Mouse (Mus musculus): ENCODE measurements at regions not wholly inside any gene's neighbourhood (a gene's known extent, or its start where the extent isn't known, plus 50 kb on each side); places are given as distances from the start of the nearest gene placed in this dataset.

DNA sequence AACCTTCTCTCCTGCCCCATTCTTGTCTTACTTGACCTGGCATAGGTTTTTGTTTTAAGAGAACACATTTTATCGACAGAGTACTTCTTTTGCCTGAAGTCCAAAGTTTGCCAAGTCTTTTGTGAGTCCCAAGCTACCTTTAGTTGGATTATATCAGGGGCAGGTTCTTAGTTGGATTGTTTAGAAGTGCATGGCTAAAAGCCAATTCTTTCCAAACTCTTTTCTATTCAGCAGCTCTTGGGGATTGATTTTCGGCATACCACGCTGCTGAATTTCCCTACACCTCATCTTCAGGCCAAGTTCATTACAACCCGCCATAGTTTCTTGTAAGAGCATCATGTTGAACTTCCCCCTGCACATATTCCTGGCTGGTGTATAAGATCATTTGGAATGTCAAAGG is 245.9 kb downstream of the S1pr1 start:
- DNase-seq (ENCODE audit: extremely low spot score in 1 of 2, low spot score in 1 of 2), result no peak

DNA sequence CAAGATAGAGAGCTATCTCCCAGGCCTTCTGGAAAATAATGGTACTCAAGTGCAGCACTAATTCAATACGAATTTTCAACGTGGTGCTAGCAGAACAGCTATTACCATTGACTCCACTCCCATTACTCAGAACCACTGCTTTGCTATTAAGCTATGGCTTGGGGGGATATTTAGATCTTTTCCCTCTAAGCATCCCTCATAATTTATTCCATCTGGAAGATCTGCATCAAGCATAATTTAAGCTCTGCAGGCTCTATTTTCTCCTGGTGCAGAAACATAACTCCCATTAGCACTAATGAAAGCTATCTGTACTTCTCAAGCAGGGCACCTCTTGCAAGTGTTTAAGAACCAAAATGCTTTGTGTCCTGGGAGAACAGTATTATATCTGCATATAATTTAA is 247.0 kb downstream of the S1pr1 start:
- no peak for DNase-seq (ENCODE audit: extremely low spot score in 1 of 2, low spot score in 1 of 2)

DNA sequence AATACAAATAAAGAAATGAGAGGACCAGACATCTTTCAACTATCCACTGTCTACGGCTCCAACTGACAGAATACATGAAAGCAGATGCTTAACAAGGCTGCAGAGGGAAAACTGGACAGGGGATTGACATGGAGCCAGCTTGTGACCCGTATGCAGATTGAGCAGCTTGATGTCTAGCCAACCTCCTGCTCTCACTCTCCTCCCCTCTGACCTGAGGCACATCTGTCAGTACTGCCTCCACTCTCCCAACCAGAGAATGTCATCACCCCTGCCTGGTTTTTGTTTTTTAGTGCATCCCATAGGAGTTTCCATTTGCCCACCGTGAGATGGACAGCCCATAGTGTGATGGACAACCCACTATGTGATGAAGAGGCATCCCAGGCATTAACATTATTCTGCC is 252.2 kb downstream of the S1pr1 start:
- no peak for DNase-seq (ENCODE audit: extremely low spot score in 1 of 2, low spot score in 1 of 2)

Small RNA genes lying in the stretch of these regions (microRNA-seq; reads per million reads assigned to microRNA genes)
- 0 reads per million in 2 experiments for gene Gm25347
